Mouse (Mus musculus) urinary bladder, postnatal 14 days (tissue): ENCODE data around the gene Cnppd1.

Experiments
- DNase-seq: peaks from one replicate; pipeline ENCODE4 v3.0.0; 2021; ENCODE audit warnings: low spot score

The Cnppd1 gene

DNA sequence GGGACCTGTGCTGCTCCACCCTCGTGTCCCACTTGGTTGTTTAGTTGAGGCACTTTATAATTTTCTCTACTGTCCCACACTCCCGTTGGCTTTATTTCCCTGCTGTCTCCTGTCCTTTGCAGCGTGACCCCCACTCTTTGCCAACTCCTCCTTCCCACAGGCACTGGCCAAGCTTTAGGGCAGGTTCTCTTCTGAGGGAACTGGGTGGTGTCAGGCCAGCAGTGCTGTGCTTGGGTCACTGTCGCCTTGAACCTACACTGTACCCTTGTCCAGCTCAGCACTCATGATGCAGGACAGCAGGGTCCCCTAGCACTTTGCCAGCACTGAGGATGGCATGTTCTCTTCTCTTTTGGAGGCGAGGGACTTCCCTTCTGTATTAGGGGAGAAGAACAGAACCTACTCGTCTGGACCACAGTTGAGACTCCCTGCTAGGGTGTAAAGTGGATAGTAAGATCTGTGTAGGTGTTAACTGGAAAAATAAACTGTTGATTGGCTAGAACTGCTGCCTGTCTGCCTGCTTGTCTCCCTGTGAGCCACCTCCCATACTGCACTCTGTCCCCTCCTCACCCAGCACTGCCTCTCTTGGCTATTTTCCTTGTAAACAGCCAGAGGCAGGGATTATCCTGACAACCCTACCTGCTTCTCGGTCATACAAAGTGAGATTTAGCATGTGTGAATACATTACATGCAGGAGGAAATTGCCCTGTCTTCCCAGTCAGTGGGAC, 5.1 kb upstream of the Cnppd1 start:
- no peak for DNase-seq

DNA sequence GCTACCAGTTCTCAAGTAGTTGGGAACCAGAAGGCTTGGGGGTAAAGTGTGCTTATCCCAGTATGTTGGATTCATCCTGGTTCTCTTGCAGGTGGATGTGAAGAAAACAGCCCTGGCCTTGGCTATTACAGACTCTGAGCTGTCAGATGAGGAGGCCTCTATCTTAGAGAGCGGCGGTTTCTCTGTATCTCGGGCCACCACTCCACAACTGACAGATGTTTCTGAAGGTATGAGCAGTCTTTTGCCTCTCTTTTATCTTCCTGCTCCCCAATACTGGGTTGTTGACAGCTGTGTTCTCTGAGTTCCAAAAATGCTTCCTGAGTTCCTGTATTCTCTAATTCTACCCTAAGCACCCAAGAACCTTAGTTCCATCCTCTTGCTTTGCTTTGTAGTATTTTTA, 3.1 kb upstream of the Cnppd1 start:
- no peak for DNase-seq

GRCm38 (mm10) chr1:75141486-75142190, 873 bp downstream of the Cnppd1 start:
- DNase-seq: peak; percentile 75

GRCm38 (mm10) chr1:75140601-75141190, 1.8 kb downstream of the Cnppd1 start:
- DNase-seq: no peak

DNA sequence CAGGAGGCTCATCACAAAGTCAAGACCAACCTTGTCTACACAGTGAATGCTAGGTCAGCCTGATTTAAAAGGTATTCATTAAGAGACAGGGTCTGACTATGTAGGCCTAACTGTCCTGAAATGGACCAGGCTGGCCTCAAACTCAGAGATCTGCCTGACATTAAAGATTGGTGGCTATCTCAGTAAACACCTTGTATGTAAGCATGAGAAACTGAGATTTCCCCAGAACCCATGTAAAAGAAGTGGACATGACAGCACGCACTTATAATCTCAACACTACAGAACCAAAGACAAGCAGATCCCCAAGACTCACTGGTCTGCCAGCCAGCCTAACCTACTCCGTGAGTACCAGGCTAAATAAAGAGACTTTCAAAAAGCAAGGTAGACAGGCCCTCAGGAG, 4.1 kb downstream of the Cnppd1 start:
- no peak for DNase-seq

- no peak for DNase-seq
Measured at GRCm38 (mm10) chr1:75136730-75137129, 5.8 kb downstream of the Cnppd1 start.

GRCm38 (mm10) chr1:75136293-75136692, 6.2 kb downstream of the Cnppd1 start:
- DNase-seq: no peak

GRCm38 (mm10) chr1:75133421-75134207, 8.9 kb downstream of the Cnppd1 start, which contains the start of gene Slc23a3:
Gene Slc23a3 (minus strand): TSS chr1:75133890.
- DNase-seq: no peak

DNA sequence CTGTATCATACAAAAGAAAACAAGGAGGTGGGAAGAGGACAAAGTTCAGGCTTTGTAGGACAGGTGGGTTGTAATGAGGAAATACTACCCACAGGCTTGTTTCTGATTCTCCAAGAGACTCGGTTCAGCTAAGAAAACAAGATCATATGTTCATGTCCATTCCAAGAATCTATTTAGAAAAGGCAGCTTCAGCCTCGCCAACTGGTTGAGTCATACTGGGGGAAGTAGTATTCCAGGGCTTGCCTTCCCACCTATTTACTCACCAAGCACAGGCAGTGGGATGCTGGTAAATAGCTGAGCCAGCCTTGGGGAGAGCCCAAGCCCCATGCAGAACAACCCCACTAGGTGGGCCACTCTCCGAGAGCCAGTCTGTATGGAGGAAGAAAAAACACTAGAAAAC, 13.9 kb downstream of the Cnppd1 start:
- no peak for DNase-seq

- no peak for DNase-seq
Measured at GRCm38 (mm10) chr1:75125418-75125817, 17.1 kb downstream of the Cnppd1 start.

- peak; percentile 95 for DNase-seq
Measured at GRCm38 (mm10) chr1:75124346-75125321, 17.9 kb downstream of the Cnppd1 start, which contains the start of gene Nhej1. Gene Nhej1 (minus strand): TSS chr1:75125200.

DNA sequence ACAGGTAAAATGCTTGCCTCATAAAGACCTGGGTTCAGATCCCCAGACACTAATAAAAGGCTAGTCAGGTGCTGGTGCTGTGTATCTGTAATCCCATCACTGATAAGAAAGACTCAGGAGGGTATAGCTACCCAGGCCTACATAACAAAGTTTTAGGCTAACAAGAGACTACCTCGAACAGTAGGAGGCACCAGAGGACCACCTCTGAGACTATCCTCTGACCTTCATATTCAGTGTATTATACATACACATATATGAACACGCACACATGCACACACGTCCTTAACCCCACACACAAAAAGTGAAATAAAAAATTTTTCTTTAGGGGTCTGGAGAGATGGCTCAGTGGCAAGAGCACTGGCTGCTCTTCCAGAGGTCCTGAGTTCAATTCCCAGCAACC, 20.3 kb downstream of the Cnppd1 start:
- no peak for DNase-seq
